Mouse (Mus musculus) CH12.LX (cell line): ENCODE measurements around the gene Rfx5. TPM values are rescaled to one million over a fixed set of nuclear protein-coding genes. Genes with fewer than 3 reads are reported as not detected.

Experiments used
- DNase-seq: peaks from one replicate; pipeline ENCODE4 v3.0.0-alpha.2; 2013; ENCODE audit errors: extremely low read depth
- H3K27ac ChIP-seq: 2 replicates; pipeline ENCODE4 v1.5.1; 2012; ENCODE audit warnings: low read depth, mild to moderate bottlenecking, control low read depth, moderate library complexity; ENCODE audit not compliant: insufficient read depth
- H3K27me3 ChIP-seq: replicated peaks from 2 replicates; pipeline ENCODE3; 2012; ENCODE audit warnings: inconsistent platforms
- H3K36me3 ChIP-seq, 2 experiments: replicated peaks in 1 of 2; 2 replicates each; pipeline versions ENCODE3 to v1.6.1; 2012; ENCODE audit warnings: inconsistent platforms in 1 of 2, low read length in 1 of 2, mild to moderate bottlenecking in 1 of 2, mixed read lengths in 1 of 2, moderate library complexity in 1 of 2; ENCODE audit not compliant: control insufficient read depth in 1 of 2, insufficient read depth in 1 of 2
- H3K4me1 ChIP-seq, 2 experiments: 2 replicates each; pipeline ENCODE4 v1.6.1; 2012; ENCODE audit warnings: inconsistent platforms in 1 of 2, moderate library complexity in 1 of 2; ENCODE audit not compliant: insufficient read depth in 2 of 2, control insufficient read depth in 1 of 2
- H3K4me2 ChIP-seq: 2 replicates; pipeline ENCODE4 v1.6.1; 2012; ENCODE audit warnings: low read depth, mild to moderate bottlenecking, control low read depth; ENCODE audit not compliant: poor library complexity, insufficient read depth, severe bottlenecking
- H3K4me3 ChIP-seq, 3 experiments: fragments of 150-350 bp in 1 of 3; sonication (generic) in 1 of 3; replicated peaks in 1 of 3; 2 replicates each; pipeline versions ENCODE3 to v1.5.1; 2011 to 2012; ENCODE audit warnings: low read depth in 2 of 3, low read length in 2 of 3, mild to moderate bottlenecking in 2 of 3, moderate library complexity in 2 of 3, control low read depth in 1 of 3, improper control_type of control experiment in 1 of 3, inconsistent platforms in 1 of 3, mixed read lengths in 1 of 3; ENCODE audit not compliant: poor library complexity in 1 of 3
- H3K79me2 ChIP-seq: replicated peaks from 2 replicates; pipeline ENCODE4 v1.6.1; 2012; ENCODE audit warnings: mild to moderate bottlenecking, moderate library complexity; ENCODE audit not compliant: control insufficient read depth, poor library complexity, insufficient read depth, severe bottlenecking; ENCODE audit errors: extremely low read depth
- H3K9ac ChIP-seq: 2 replicates; pipeline ENCODE4 v1.6.1; 2012; ENCODE audit warnings: low read depth, mild to moderate bottlenecking, control low read depth, moderate library complexity; ENCODE audit not compliant: insufficient read depth
- H3K9me3 ChIP-seq: replicated peaks from 2 replicates; pipeline ENCODE3; 2012; ENCODE audit warnings: low read length, inconsistent platforms, mixed read lengths
- BHLHE40 ChIP-seq: IDR thresholded peaks from 2 replicates; pipeline ENCODE4 v1.6.1; 2011; ENCODE audit warnings: mild to moderate bottlenecking, low read depth, low read length, improper control_type of control experiment
- CHD1 ChIP-seq: IDR thresholded peaks from 2 replicates; pipeline ENCODE4 v1.6.1; 2012; ENCODE audit warnings: low read depth, low read length, improper control_type of control experiment, inconsistent platforms
- CTCF ChIP-seq, 2 experiments: IDR thresholded peaks in 1 of 2; conservative IDR thresholded peaks in 1 of 2; 2 replicates each; pipeline ENCODE4 v1.5.1; 2011 to 2012; ENCODE audit warnings: low read depth in 2 of 2, low read length in 2 of 2, improper control_type of control experiment in 1 of 2, inconsistent platforms in 1 of 2, mild to moderate bottlenecking in 1 of 2, moderate library complexity in 1 of 2
- E2F4 ChIP-seq: IDR thresholded peaks from 2 replicates; pipeline ENCODE4 v1.6.1; 2011; ENCODE audit warnings: low read depth, low read length, improper control_type of control experiment; ENCODE audit not compliant: insufficient replicate concordance
- EP300 ChIP-seq: IDR thresholded peaks from 2 replicates; pipeline ENCODE4 v1.6.1; 2011; ENCODE audit warnings: low read length, improper control_type of control experiment
- IRF4 ChIP-seq: IDR thresholded peaks from 2 replicates; pipeline ENCODE4 v1.6.1; 2014; ENCODE audit warnings: low read depth, mild to moderate bottlenecking, inconsistent platforms, low read length, improper control_type of control experiment
- JUN ChIP-seq: IDR thresholded peaks from 2 replicates; pipeline ENCODE4 v1.6.1; 2011; ENCODE audit warnings: low read depth, mild to moderate bottlenecking, low read length, improper control_type of control experiment, moderate library complexity; ENCODE audit not compliant: insufficient read depth
- JUND ChIP-seq: conservative IDR thresholded peaks from 2 replicates; pipeline ENCODE4 v1.6.1; 2011; ENCODE audit warnings: low read depth, low read length, improper control_type of control experiment
- MAFK ChIP-seq: IDR thresholded peaks from 2 replicates; pipeline ENCODE4 v1.6.1; 2011; ENCODE audit warnings: low read length, improper control_type of control experiment; ENCODE audit not compliant: insufficient replicate concordance
- MXI1 ChIP-seq: IDR thresholded peaks from 2 replicates; pipeline ENCODE4 v1.6.1; 2011; ENCODE audit warnings: mild to moderate bottlenecking, low read depth, low read length, improper control_type of control experiment
- TBP ChIP-seq: conservative IDR thresholded peaks from 2 replicates; pipeline ENCODE4 v1.6.1; 2011; ENCODE audit warnings: low read depth, low read length, improper control_type of control experiment
- USF1 ChIP-seq: IDR thresholded peaks from 2 replicates; pipeline ENCODE4 v1.6.1; 2014; ENCODE audit warnings: low read depth, mild to moderate bottlenecking, inconsistent platforms, low read length, improper control_type of control experiment
- ZKSCAN1 ChIP-seq: IDR thresholded peaks from 2 replicates; pipeline ENCODE4 v1.6.1; 2012; ENCODE audit warnings: low read depth, inconsistent platforms, low read length, improper control_type of control experiment, borderline replicate concordance
- dilution Hi-C: fragments of 300-500 bp; cut with MboI; formaldehyde crosslinking; loops from 2 replicates; pipeline ENCODE4 v1.14.3; 2020; ENCODE audit warnings: low sequenced_read_pairs; ENCODE audit not compliant: extremely low pct_unique_long_range_greater_than_20kb, extremely low pct_ligation_motif_present
- in situ Hi-C: fragments of 300-500 bp; cut with MboI; formaldehyde crosslinking; loops from 3 replicates; pipeline ENCODE4 v1.14.3; 2019; ENCODE audit warnings: low sequenced_read_pairs, low pct_ligation_motif_present, low pct_unique_long_range_greater_than_20kb, mixed read lengths
- polyA plus RNA-seq: library from polyadenylated mRNA; unstranded; fragments of >175 nt; gene quantifications from 2 replicates; pipeline ENCODE4 v1.2.1, GENCODE M21; 2012; ENCODE audit warnings: low read depth; ENCODE audit not compliant: insufficient read length
- total RNA-seq, 2 experiments: library from RNA; depleted of rRNA; stranded (reverse); fragments of 300-350 nt in 1 of 2; fragments of >200 nt in 1 of 2; gene quantifications; 2 replicates each; pipeline ENCODE4 v1.2.3; 2012 to 2014

Gene Rfx5
- total and polyA plus RNA-seq, 3 experiments: 11.4 to 22.0 (median 15.4) TPM

- Histone ChIP-seq H3K27ac (no peak overlapping the region), H3K4me3 (no peak overlapping the region), H3K36me3 (no peaks in the 10 kb centered on the region), H3K4me1 (peaks cover 14 to 22% of the 10 kb centered on the region in 2 experiments), H3K4me2 (peak overlapping the region; percentile 22; the same call in 1 of the 2 replicates), H3K27me3 (no peaks in the 10 kb centered on the region), H3K79me2 (no peaks in the 10 kb centered on the region), H3K9me3 (no peaks in the 10 kb centered on the region), H3K9ac (no peak overlapping the region)
- dilution Hi-C loops: no loop called here
- in situ Hi-C loops: no loop called here
- peak; percentile 13 for DNase-seq
- TF ChIP-seq ZKSCAN1: no peak
- TF ChIP-seq MAFK: peak; percentile 64; the same call in 1 of the 2 replicates
- 0 out of 2 replicates have a peak, but pooled peaks have one; percentile 30 for TF ChIP-seq TBP
- TF ChIP-seq USF1: no peak
- TF ChIP-seq CHD1: no peak
- TF ChIP-seq MXI1: no peak
Measured at GRCm38 (mm10) chr3:94915903-94916741, 37.8 kb upstream of the Rfx5 start.

GRCm38 (mm10) chr3:94917816-94918361, 36.0 kb upstream of the Rfx5 start:
- H3K79me2 ChIP-seq: no peaks in the 10 kb centered on the region
- no peaks in the 10 kb centered on the region for H3K27me3 ChIP-seq
- in situ Hi-C loops: no loop called here
- no peak overlapping the region for H3K4me2 ChIP-seq
- no peak overlapping the region for H3K9ac ChIP-seq
- no peaks in the 10 kb centered on the region for H3K9me3 ChIP-seq
- peaks cover 14 to 22% of the 10 kb centered on the region in 2 experiments for H3K4me1 ChIP-seq
- H3K4me3 ChIP-seq: no peak overlapping the region
- dilution Hi-C loops: no loop called here
- no peaks in the 10 kb centered on the region for H3K36me3 ChIP-seq
- H3K27ac ChIP-seq: no peak overlapping the region
- DNase-seq: peak; percentile 8
- TF ChIP-seq IRF4 (no peak), JUND (no peak), ZKSCAN1 (no peak), MXI1 (no peak), E2F4 (no peak), JUN (no peak), BHLHE40 (no peak), CTCF (conservative IDR thresholded peaks at IDR 0.05 in 1 of 2, IDR thresholded peaks at IDR 0.05 in 1 of 2; ENCODE audit: low read depth in 2 of 2, low read length in 2 of 2) (no peak), EP300 (no peak)
